Mouse (Mus musculus): ENCODE data around the gene Neurog1.

Neurog1 gene

DNA sequence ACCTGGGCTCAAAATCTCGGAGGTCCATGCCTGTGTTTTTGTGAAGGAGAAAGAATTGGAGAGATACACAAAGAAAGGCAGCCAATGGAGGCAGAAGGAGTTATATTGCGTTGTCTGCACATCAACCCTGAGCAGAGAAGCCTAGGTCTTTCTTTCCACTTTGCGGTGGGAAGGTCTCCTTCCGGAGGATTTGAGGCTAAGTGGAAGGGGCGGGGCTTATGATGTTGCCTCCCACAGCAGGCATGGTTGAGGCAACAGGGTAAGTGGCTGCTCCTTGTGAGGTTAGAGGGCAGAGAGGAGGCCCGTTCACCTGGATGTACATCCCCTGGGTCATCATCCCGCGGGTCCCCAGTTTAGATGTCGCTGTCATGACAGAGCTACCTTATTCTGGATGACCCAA is 32.7 kb downstream of the Neurog1 start:
- DNase-seq (ENCODE audit: low spot score in 2 of 2) = no peak

DNA sequence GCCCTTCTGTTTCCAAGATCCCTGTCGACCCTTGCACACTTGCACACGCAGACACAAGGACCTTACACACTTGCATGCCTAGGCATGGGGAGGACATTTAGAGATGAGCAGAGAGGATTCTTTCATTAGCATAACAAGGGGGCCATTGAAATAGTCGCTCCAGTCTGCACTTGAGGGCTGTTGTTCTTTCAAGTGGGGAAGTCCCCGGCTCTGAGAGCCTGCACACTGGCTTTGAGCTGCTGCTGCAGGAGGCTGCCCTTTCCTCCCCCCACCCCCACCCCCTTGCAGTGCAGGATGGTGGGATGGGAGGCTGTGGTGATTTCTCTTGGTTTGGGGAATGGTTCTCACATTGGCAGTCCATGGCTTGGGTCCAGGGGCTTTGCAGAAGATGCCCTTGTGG is 35.9 kb downstream of the Neurog1 start:
- no peak for DNase-seq (ENCODE audit: low spot score in 2 of 2)

DNA sequence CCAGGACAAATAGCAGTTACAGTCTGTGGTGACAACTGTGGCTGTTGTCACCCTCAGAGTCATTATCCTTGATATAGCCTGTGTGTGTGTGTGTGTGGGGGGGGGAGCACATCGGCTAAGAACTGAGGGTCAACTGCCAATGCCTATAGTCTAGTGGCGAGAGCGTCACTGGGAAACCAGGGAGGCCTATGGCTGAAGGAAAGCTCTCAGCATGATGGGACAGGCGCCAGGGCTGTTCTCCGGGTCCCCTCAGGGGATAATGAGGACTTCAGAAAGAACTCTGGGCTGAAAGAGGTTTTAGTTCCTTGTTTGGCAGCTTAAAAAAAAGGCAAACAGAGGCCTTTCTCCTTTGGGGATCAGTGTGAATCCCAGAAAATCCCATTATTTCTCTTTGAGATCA is 37.3 kb downstream of the Neurog1 start:
- DNase-seq (ENCODE audit: low spot score in 2 of 2) = no peak

DNA sequence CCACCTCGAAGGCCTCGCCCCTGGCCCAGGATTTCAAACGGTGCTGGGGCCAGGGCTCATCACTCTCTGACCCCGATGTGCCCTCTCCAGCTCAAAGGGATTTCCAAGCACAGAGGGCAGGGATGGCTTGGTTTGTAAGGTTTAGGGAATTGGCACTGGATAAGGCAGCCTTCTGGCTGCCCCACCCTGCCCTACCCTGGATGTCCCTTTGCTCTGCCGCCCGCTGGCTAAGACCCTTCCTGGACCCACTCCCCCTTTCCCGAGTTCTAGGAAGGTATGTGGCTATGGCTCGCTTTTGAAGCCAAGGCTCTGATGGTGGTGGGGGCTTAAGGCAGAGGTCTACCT is 42.9 kb downstream of the Neurog1 start:
- no peak for DNase-seq (ENCODE audit: low spot score in 2 of 2)

DNA sequence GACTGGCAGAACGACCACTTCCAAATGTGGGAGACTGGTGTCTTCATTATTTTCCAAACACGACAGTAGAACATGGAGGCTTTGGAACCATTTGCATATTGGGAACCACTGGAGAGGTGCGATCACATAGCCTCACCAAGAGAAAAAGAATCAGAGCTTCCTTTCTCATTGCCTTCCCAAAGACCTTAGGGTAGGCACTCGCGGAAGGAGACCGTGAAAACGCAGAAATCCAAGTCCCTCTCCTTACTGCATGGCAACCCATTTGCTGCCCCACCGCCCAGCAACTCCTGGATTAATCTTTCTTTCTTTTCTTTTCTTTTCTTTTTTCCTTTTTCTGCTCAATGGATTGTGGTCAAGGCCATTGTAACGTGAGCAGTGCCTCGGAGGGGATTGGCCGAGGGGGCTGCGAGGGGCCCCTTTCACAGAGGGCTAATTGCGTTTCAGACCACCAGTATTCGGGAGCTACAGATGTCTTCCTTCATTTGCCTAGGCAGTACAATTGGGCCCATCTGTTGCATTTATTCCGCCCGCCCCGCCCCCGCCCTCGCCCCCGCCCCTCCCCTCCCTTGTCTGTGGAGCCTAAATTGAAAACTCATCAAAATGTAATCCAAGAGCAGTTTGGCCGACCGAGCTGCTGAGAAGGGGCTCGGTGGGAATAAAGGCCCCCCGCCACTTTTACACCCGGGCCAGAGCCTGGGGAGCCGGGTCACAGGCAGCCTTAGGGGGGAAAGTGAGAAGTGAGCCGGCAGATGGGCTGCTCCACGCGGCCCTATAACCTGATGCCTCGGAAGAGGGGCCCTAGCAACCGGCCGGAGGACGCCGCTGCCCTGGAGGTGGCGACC is 43.5 kb downstream of the Neurog1 start:
- DNase-seq (ENCODE audit: low spot score in 2 of 2) = no peak

Data from urinary bladder, postnatal 36 days (tissue).